Mouse (Mus musculus) liver, postnatal 0 days (tissue): ENCODE measurements around the gene Mest.

Experiments
- CTCF ChIP-seq: sonication (generic); IDR thresholded peaks from 2 replicates; pipeline ENCODE4 v1.5.1; 2016; ENCODE audit warnings: antibody characterized with exemption, low read depth
- EP300 ChIP-seq: IDR thresholded peaks from 2 replicates; pipeline ENCODE4 v1.6.1; 2016; ENCODE audit warnings: antibody characterized with exemption, low read depth, mild to moderate bottlenecking

DNA sequence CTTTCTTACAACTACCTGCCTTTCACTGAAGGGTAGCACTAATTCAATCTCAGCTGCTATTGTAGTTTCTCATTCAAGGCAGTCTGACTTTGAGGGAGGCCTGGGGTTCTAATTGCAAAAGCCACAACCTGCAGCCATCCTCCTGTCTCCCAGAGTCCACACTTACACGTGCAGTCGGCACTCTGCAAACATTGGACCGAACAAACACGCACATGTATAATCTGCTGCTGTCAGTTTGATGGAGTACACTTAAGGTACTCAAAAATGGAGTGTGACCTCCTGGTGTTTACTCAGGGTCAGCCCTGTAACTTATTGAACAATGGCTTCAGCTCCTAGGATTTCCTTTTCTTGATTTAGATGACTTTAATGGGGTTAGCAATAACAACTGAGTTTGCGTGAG, 43.8 kb upstream of the Mest start:
- TF ChIP-seq CTCF: no peak
- TF ChIP-seq EP300: no peak
